Mouse (Mus musculus) midbrain, embryonic 14.5 days (tissue): ENCODE results near the gene Skp2. TPM values are rescaled to one million over a fixed set of nuclear protein-coding genes. Genes with fewer than 3 reads are reported as not detected.

ENCODE experiments used
- ATAC-seq: fragments of 200-750 bp; cut with Nextera tagmentation; 2 replicates; pipeline ENCODE4 v1.8.0; 2017; ENCODE audit warnings: moderate number of reproducible peaks, moderate library complexity; ENCODE audit not compliant: low FRiP score, low TSS enrichment
- DNase-seq: peaks from one replicate; pipeline ENCODE4 v3.0.0-alpha.2; 2015
- H3K27ac ChIP-seq: fragments of 300-500 bp; sonication (generic); replicated peaks from 2 replicates; pipeline ENCODE4 v1.5.1; 2014; ENCODE audit warnings: mild to moderate bottlenecking, low read depth, low read length, moderate library complexity
- H3K27me3 ChIP-seq: fragments of 300-500 bp; sonication (generic); 2 replicates; pipeline ENCODE4 v1.6.1; 2014; ENCODE audit warnings: low read length, control low read depth, mixed read lengths; ENCODE audit not compliant: control insufficient read depth, insufficient read depth
- H3K36me3 ChIP-seq: fragments of 300-500 bp; sonication (generic); 2 replicates; pipeline ENCODE4 v1.6.1; 2014; ENCODE audit warnings: low read length, control low read depth; ENCODE audit not compliant: control insufficient read depth, insufficient read depth
- H3K4me1 ChIP-seq: fragments of 300-500 bp; sonication (generic); 2 replicates; pipeline ENCODE4 v1.6.1; 2014; ENCODE audit warnings: mild to moderate bottlenecking, antibody characterized with exemption, low read length, control low read depth; ENCODE audit not compliant: control insufficient read depth, insufficient read depth
- H3K4me2 ChIP-seq: fragments of 300-500 bp; sonication (generic); 2 replicates; pipeline ENCODE4 v1.6.1; 2014; ENCODE audit warnings: mild to moderate bottlenecking, low read length, moderate library complexity
- H3K4me3 ChIP-seq: fragments of 300-500 bp; sonication (generic); replicated peaks from 2 replicates; pipeline ENCODE4 v1.5.1; 2014; ENCODE audit warnings: low read depth, low read length
- H3K9ac ChIP-seq: fragments of 300-500 bp; sonication (generic); replicated peaks from 2 replicates; pipeline ENCODE4 v1.6.1; 2014; ENCODE audit warnings: mild to moderate bottlenecking, low read length, moderate library complexity
- H3K9me3 ChIP-seq: fragments of 300-500 bp; sonication (generic); 2 replicates; pipeline ENCODE4 v1.6.1; 2016; ENCODE audit warnings: low read length, control low read depth, mixed read lengths; ENCODE audit not compliant: control insufficient read depth
- WGBS: fragments of 180-500 bp; shearing (Covaris S2); extraction: QIAGEN DNeasy Blood & Tissue Kit; methylation state at CpG from one replicate; pipeline ENCODE4 v1.1.7; 2014; 5-methylcytosine and 5-hydroxymethylcytosine counted together
- polyA plus RNA-seq: library from polyadenylated mRNA; unstranded; fragments of >200 nt; fragmentation: Nextera tagmentation; extraction: Ambion mirVana; gene quantifications from 2 replicates; pipeline ENCODE4 v1.2.1, GENCODE M21; 2014

Skp2 gene
- polyA plus RNA-seq, 1 experiment from 2014 or later: 26.8 TPM

- H3K4me1 ChIP-seq: peaks cover 13% of the 10 kb centered on the region
- H3K27me3 ChIP-seq: no peaks in the 10 kb centered on the region
- peaks cover 18% of the 10 kb centered on the region; the same call in 1 of the 2 replicates for H3K36me3 ChIP-seq
- peak within 1 kb of the TSS; percentile 83 for H3K9ac ChIP-seq
- peak; percentile 99 for DNase-seq
- H3K9me3 ChIP-seq: no peaks in the 10 kb centered on the region
- H3K4me3 ChIP-seq: peak within 1 kb of the TSS; percentile 83
- WGBS: under 1% methylated on average over 34 of the region's 34 CpGs
- peak within 1 kb of the TSS; percentile 79 for H3K4me2 ChIP-seq
- H3K27ac ChIP-seq: peak within 1 kb of the TSS; percentile 90
- ATAC-seq: peak; percentile 99
These were observed 15.0 kb downstream of the Skp2 start, which contains the start of gene Lmbrd2 for GRCm38 (mm10) chr15:9140252-9140680. TSS of gene Lmbrd2 (plus strand) at chr15:9140550.

GRCm38 (mm10) chr15:9139447-9139846 lies 15.8 kb downstream of the Skp2 start:
- DNase-seq (peak; percentile 7), ATAC-seq (no peak)

GRCm38 (mm10) chr15:9134891-9135507 lies 20.2 kb downstream of the Skp2 start:
- H3K36me3 ChIP-seq: peaks cover 36% of the 10 kb centered on the region; the same call in 1 of the 2 replicates
- no peak overlapping the region for H3K27ac ChIP-seq
- H3K4me1 ChIP-seq: peaks cover 9% of the 10 kb centered on the region
- no peaks in the 10 kb centered on the region for H3K27me3 ChIP-seq
- ATAC-seq (no peak), DNase-seq (no peak)
- H3K4me2 ChIP-seq: no peak overlapping the region
- H3K4me3 ChIP-seq: no peak overlapping the region
- H3K9ac ChIP-seq: no peak overlapping the region
- 87% methylated on average over 6 of the region's 6 CpGs for WGBS
- no peaks in the 10 kb centered on the region for H3K9me3 ChIP-seq

More at GRCm38 (mm10) chr15:9139447-9139846, 15.8 kb downstream of the Skp2 start:
- peak overlapping the region; percentile 48 for H3K9ac ChIP-seq
- H3K9me3 ChIP-seq: no peaks in the 10 kb centered on the region
- H3K27me3 ChIP-seq: no peaks in the 10 kb centered on the region
- no peak overlapping the region for H3K27ac ChIP-seq
- H3K4me2 ChIP-seq: peak overlapping the region; percentile 62
- H3K4me1 ChIP-seq: peaks cover 13% of the 10 kb centered on the region
- peaks cover 18% of the 10 kb centered on the region; the same call in 1 of the 2 replicates for H3K36me3 ChIP-seq
- 27% methylated on average over 10 of the region's 10 CpGs for WGBS
- peak overlapping the region; percentile 83 for H3K4me3 ChIP-seq

- peak; percentile 17 for DNase-seq
- no peak overlapping the region for H3K9ac ChIP-seq
- no peaks in the 10 kb centered on the region for H3K9me3 ChIP-seq
- peaks cover 46% of the 10 kb centered on the region; the same call in 1 of the 2 replicates for H3K36me3 ChIP-seq
- no peak overlapping the region for H3K27ac ChIP-seq
- H3K27me3 ChIP-seq: no peaks in the 10 kb centered on the region
- H3K4me2 ChIP-seq: no peak overlapping the region
- WGBS: 86% methylated on average over 13 of the region's 13 CpGs
- H3K4me1 ChIP-seq: no peaks in the 10 kb centered on the region
- no peak overlapping the region for H3K4me3 ChIP-seq
- ATAC-seq: peak; percentile 36; the same call in 1 of the 2 replicates
These were observed 22.4 kb downstream of the Skp2 start for GRCm38 (mm10) chr15:9132693-9133443.

GRCm38 (mm10) chr15:9131499-9131888 lies 23.7 kb downstream of the Skp2 start:
- Histone ChIP-seq H3K27ac (no peak overlapping the region), H3K36me3 (peaks cover 37% of the 10 kb centered on the region; the same call in 1 of the 2 replicates)
- 86% methylated on average over 4 of the region's 4 CpGs for WGBS

GRCm38 (mm10) chr15:9130772-9131498 lies 24.3 kb downstream of the Skp2 start:
- H3K9ac ChIP-seq: no peak overlapping the region
- no peaks in the 10 kb centered on the region for H3K4me1 ChIP-seq
- H3K4me2 ChIP-seq: no peak overlapping the region
- H3K27me3 ChIP-seq: no peaks in the 10 kb centered on the region
- H3K36me3 ChIP-seq: peaks cover 39% of the 10 kb centered on the region; the same call in 1 of the 2 replicates
- H3K9me3 ChIP-seq: no peaks in the 10 kb centered on the region
- DNase-seq (peak; percentile 56), ATAC-seq (peak; percentile 29; the same call in 1 of the 2 replicates)
- H3K4me3 ChIP-seq: no peak overlapping the region
- WGBS: 72% methylated on average over 9 of the region's 9 CpGs
- no peak overlapping the region for H3K27ac ChIP-seq

More at GRCm38 (mm10) chr15:9131499-9131888, 23.7 kb downstream of the Skp2 start:
- Histone ChIP-seq H3K27me3 (no peaks in the 10 kb centered on the region), H3K4me2 (no peak overlapping the region), H3K9me3 (no peaks in the 10 kb centered on the region), H3K9ac (no peak overlapping the region), H3K4me1 (no peaks in the 10 kb centered on the region), H3K4me3 (no peak overlapping the region)
- ATAC-seq (no peak), DNase-seq (no peak)

- Histone ChIP-seq H3K4me1 (no peaks in the 10 kb centered on the region), H3K36me3 (peaks cover 64% of the 10 kb centered on the region), H3K27me3 (no peaks in the 10 kb centered on the region)
These were observed 28.0 kb downstream of the Skp2 start for GRCm38 (mm10) chr15:9127051-9127791.

GRCm38 (mm10) chr15:9124856-9125255 lies 30.4 kb downstream of the Skp2 start:
- Histone ChIP-seq H3K4me2 (no peak overlapping the region), H3K4me1 (no peaks in the 10 kb centered on the region), H3K9ac (no peak overlapping the region), H3K27ac (no peak overlapping the region), H3K4me3 (no peak overlapping the region), H3K9me3 (no peaks in the 10 kb centered on the region), H3K36me3 (peaks cover 65% of the 10 kb centered on the region), H3K27me3 (no peaks in the 10 kb centered on the region)
- 93% methylated on average over 21 of the region's 21 CpGs for WGBS
- DNase-seq (no peak), ATAC-seq (no peak)

More at GRCm38 (mm10) chr15:9127051-9127791, 28.0 kb downstream of the Skp2 start:
- no peak overlapping the region for H3K9ac ChIP-seq
- 92% methylated on average over 7 of the region's 7 CpGs for whole genome bisulfite sequencing
- DNase-seq (no peak), ATAC-seq (no peak)
- H3K27ac ChIP-seq: no peak overlapping the region
- H3K4me3 ChIP-seq: no peak overlapping the region
- no peaks in the 10 kb centered on the region for H3K9me3 ChIP-seq
- no peak overlapping the region for H3K4me2 ChIP-seq
